Mouse (Mus musculus): ENCODE measurements around the gene Arid5b.

DNA sequence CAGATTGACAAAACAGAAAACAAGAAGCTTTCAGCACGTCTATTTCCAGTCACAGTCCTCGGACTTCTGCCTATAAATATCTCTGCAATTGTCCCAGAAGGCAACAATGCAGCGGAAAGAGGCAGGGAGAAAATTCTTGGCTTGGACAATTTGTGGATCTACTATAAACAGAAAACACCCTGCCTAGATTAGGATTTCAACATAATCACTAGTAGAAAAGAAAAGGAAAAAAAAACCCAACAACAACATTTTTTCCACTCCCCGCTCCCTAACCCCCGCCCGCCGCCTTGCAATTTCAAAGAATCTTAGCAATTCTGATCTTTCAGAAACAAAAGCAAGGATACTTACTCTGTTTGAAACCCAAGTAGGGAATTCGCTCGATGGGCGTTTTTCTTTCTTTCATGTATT, 150.1 kb downstream of the Arid5b start:
- TF ChIP-seq CTCF (IDR thresholded peaks at IDR 0.05; ENCODE audit: low read depth) (no peak), EP300 (IDR thresholded peaks at IDR 0.05; ENCODE audit: low read depth) (no peak)

Measured in liver, postnatal 0 days (tissue).